Mouse (Mus musculus) myocyte (in vitro differentiated cells): ENCODE measurements at regions not wholly inside any gene's neighbourhood (a gene's known extent, or its start where the extent isn't known, plus 50 kb on each side); places are given as distances from the start of the nearest gene placed in this dataset.

ENCODE experiments used
- CEBPB ChIP-seq: IDR thresholded peaks from 2 replicates; pipeline ENCODE4 v1.6.1; 2011; ENCODE audit warnings: mild to moderate bottlenecking, moderate library complexity; ENCODE audit not compliant: poor library complexity, insufficient read depth, severe bottlenecking
- E2F4 ChIP-seq: IDR thresholded peaks from one replicate; pipeline ENCODE4 v1.6.1; 2011; ENCODE audit warnings: mild to moderate bottlenecking, control low read depth, moderate library complexity; ENCODE audit not compliant: insufficient read depth
- MAX ChIP-seq: IDR thresholded peaks from one replicate; pipeline ENCODE4 v1.6.1; 2011; ENCODE audit warnings: low read depth, mild to moderate bottlenecking, control low read depth
- POLR2A ChIP-seq: IDR thresholded peaks from one replicate; pipeline ENCODE4 v1.6.1; 2011; ENCODE audit warnings: low read depth, mild to moderate bottlenecking, control low read depth, moderate library complexity; ENCODE audit not compliant: insufficient read length
- POLR2AphosphoS2 ChIP-seq: IDR thresholded peaks from one replicate; pipeline ENCODE4 v1.6.1; 2011; ENCODE audit warnings: low read depth, control low read depth; ENCODE audit not compliant: insufficient read length
- REST ChIP-seq: IDR thresholded peaks from one replicate; pipeline ENCODE4 v1.6.1; 2011; ENCODE audit warnings: mild to moderate bottlenecking, control low read depth, moderate library complexity; ENCODE audit not compliant: insufficient read depth, insufficient read length
- USF1 ChIP-seq: IDR thresholded peaks from one replicate; pipeline ENCODE4 v1.6.1; 2011; ENCODE audit warnings: low read depth, mild to moderate bottlenecking, control low read depth, moderate library complexity

DNA sequence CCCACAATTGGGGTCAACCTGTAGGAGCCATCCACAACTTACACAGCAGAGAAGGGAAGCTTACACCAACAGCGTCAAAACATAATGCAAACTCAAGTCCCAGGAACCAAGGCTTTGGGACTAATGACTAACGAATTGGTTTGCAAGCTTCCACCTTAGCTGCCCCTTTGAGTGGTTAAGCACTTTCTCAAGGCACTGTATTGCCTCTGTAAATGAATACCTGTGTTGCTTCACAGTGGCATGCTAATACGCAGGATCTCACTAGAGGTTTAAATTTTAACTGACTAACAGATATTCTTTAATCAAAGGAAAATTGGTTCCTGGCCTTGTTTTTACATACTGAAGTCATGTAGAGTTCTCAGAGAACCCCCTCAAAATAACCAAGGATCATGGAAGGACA is 261.8 kb upstream of the Vstm2b start:
- TF ChIP-seq MAX, result no peak
- no peak for TF ChIP-seq POLR2A
- no peak for TF ChIP-seq E2F4
- no peak for TF ChIP-seq POLR2AphosphoS2
- TF ChIP-seq CEBPB, result no peak
- no peak for TF ChIP-seq REST
- no peak for TF ChIP-seq USF1
